Mouse (Mus musculus): ENCODE measurements around the gene Trpm8. TPM values are rescaled to one million over a fixed set of nuclear protein-coding genes. Genes with fewer than 3 reads are reported as not detected.
A peak's percentile ranks its signal among the peaks of the same experiment; 100 is the strongest.

The Trpm8 gene
- polyA plus RNA-seq, 1 experiment from 2014 or later: not detected

DNA sequence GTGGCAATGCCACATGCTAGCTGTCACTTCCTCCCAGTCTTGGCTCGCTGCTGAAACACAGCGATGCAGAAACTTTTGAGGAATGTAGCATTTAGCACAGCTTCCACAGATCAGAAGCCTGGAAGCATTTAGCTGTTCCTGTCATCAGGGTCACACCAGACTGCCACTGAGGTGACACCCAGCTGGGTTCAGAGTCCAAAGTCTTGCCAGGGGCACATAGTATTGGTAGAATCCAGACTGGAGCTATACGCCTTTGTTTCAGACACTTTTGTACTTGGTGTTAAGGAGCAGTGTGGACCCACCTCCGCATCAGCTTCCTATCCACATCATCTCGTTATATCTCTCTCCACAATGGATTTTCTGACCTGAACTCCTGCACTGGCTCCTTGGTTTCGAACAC lies 23.9 kb upstream of the Trpm8 start:
- no peak overlapping the region for H3K4me3 ChIP-seq (ENCODE audit: low read depth, low read length)
- H3K4me1 ChIP-seq (replicated peaks; ENCODE audit: control insufficient read depth, insufficient read depth, low read length): no peaks in the 10 kb centered on the region
- H3K27ac ChIP-seq (ENCODE audit: low read depth, low read length): no peak overlapping the region
- H3K4me2 ChIP-seq (ENCODE audit: low read depth, low read length, severe bottlenecking): no peak overlapping the region
- DNase-seq (ENCODE audit: low spot score) (no peak), ATAC-seq (replicated peaks; ENCODE audit: low FRiP score) (no peak)
- 71% methylated on average over 6 of the region's 6 CpGs for WGBS
- H3K36me3 ChIP-seq (ENCODE audit: control insufficient read depth, insufficient read depth, low read length): no peaks in the 10 kb centered on the region
- no peaks in the 10 kb centered on the region for H3K27me3 ChIP-seq (ENCODE audit: control insufficient read depth, insufficient read depth, low read length)
- peaks cover 93% of the 10 kb centered on the region for H3K9me3 ChIP-seq (ENCODE audit: control insufficient read depth, low read length)
- H3K9ac ChIP-seq (ENCODE audit: low read length): no peak overlapping the region

- 88% methylated on average over 12 of the region's 12 CpGs for WGBS
- H3K9me3 ChIP-seq (ENCODE audit: control insufficient read depth, low read length): peaks cover 82% of the 10 kb centered on the region
- peaks cover 3% of the 10 kb centered on the region; the same call in 1 of the 2 replicates for H3K36me3 ChIP-seq (ENCODE audit: control insufficient read depth, insufficient read depth, low read length)
- no peaks in the 10 kb centered on the region for H3K4me1 ChIP-seq (replicated peaks; ENCODE audit: control insufficient read depth, insufficient read depth, low read length)
- no peak overlapping the region for H3K4me3 ChIP-seq (ENCODE audit: low read depth, low read length)
- no peak overlapping the region for H3K4me2 ChIP-seq (ENCODE audit: low read depth, low read length, severe bottlenecking)
- H3K27me3 ChIP-seq (ENCODE audit: control insufficient read depth, insufficient read depth, low read length): no peaks in the 10 kb centered on the region
- no peak overlapping the region for H3K9ac ChIP-seq (ENCODE audit: low read length)
- no peak overlapping the region for H3K27ac ChIP-seq (ENCODE audit: low read depth, low read length)
- ATAC-seq (replicated peaks; ENCODE audit: low FRiP score): no peak
- no peak for DNase-seq (ENCODE audit: low spot score)
These were observed 22.5 kb upstream of the Trpm8 start for GRCm38 (mm10) chr1:88254793-88255465.

DNA sequence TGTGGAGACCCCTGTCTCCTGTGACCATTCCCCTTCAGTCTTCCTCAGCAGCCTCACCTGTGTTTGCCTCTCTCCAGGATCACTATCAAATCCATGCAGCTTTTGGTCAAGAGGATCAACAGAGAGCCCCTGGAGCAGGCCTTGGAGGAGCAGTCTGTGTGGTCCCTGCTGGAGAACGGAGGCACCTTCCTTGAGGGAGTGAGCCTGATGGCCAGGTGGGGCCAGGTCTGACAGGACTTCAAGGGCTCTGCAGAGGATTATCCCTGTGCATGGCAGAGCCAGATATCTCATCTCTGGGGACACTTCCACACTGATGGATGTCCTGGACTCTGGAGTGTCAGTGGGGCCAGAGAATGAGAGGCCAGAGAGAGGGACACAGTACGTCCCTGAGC lies 22.0 kb upstream of the Trpm8 start:
- ATAC-seq (replicated peaks; ENCODE audit: low FRiP score) (no peak), DNase-seq (ENCODE audit: low spot score) (no peak)
- WGBS: 64% methylated on average over 2 of the region's 2 CpGs
- Histone ChIP-seq H3K4me2 (ENCODE audit: low read depth, low read length, severe bottlenecking) (no peak overlapping the region), H3K27me3 (ENCODE audit: control insufficient read depth, insufficient read depth, low read length) (no peaks in the 10 kb centered on the region), H3K27ac (ENCODE audit: low read depth, low read length) (no peak overlapping the region), H3K9me3 (ENCODE audit: control insufficient read depth, low read length) (peaks cover 81% of the 10 kb centered on the region), H3K36me3 (ENCODE audit: control insufficient read depth, insufficient read depth, low read length) (peaks cover 8% of the 10 kb centered on the region; the same call in 1 of the 2 replicates), H3K9ac (ENCODE audit: low read length) (no peak overlapping the region), H3K4me1 (replicated peaks; ENCODE audit: control insufficient read depth, insufficient read depth, low read length) (no peaks in the 10 kb centered on the region), H3K4me3 (ENCODE audit: low read depth, low read length) (no peak overlapping the region)

DNA sequence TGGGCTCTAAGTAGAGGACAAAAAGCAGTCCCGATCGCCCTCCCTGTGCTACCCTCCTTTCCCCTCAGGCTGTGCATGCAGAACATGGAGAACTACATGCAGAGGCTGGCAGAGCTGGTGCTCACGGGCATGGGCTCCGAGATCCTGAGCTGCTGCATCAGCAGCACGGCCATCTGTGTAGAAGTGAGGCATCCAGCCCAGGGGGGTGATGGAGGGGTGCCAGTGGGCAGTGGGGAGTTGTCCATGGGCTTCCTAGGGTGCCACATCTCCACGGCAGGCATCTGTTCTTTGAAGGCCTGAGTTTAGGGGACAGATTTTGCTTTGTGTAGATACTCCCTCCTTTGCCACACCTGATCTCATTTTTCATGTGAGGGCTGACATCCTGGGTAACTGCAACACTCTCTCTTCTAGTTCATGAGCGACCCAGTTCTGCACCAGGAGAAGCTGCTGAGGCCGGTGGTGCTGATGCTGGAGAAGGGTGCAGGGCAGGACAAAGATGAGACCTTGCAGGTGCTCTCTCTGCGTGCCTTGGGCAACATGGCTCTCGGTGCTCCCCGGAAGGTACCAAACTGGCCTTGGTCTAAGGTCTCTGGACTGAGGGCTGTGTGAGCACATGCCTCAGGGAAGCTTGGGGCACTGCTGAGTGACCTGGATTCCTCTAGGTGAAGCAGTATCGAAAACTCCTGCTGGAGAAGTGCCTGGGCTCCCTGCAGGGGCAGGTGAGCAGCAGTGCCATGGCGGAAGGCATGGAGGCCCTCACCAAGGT lies 21.3 kb upstream of the Trpm8 start:
- ATAC-seq (replicated peaks; ENCODE audit: low FRiP score): no peak
- DNase-seq (ENCODE audit: low spot score): no peak

GRCm38 (mm10) chr1:88256886-88257663 lies 20.4 kb upstream of the Trpm8 start:
- no peaks in the 10 kb centered on the region for H3K4me1 ChIP-seq (replicated peaks; ENCODE audit: control insufficient read depth, insufficient read depth, low read length)
- peaks cover 73% of the 10 kb centered on the region for H3K9me3 ChIP-seq (ENCODE audit: control insufficient read depth, low read length)
- H3K27me3 ChIP-seq (ENCODE audit: control insufficient read depth, insufficient read depth, low read length): no peaks in the 10 kb centered on the region
- no peak overlapping the region for H3K4me3 ChIP-seq (ENCODE audit: low read depth, low read length)
- peaks cover 17% of the 10 kb centered on the region for H3K36me3 ChIP-seq (ENCODE audit: control insufficient read depth, insufficient read depth, low read length)
- H3K27ac ChIP-seq (ENCODE audit: low read depth, low read length): no peak overlapping the region
- DNase-seq (ENCODE audit: low spot score) (no peak), ATAC-seq (replicated peaks; ENCODE audit: low FRiP score) (no peak)
- whole genome bisulfite sequencing: 80% methylated on average over 10 of the region's 10 CpGs
- H3K9ac ChIP-seq (ENCODE audit: low read length): no peak overlapping the region
- no peak overlapping the region for H3K4me2 ChIP-seq (ENCODE audit: low read depth, low read length, severe bottlenecking)

More for the DNA sequence above, 21.3 kb upstream of the Trpm8 start:
- H3K27me3 ChIP-seq (ENCODE audit: control insufficient read depth, insufficient read depth, low read length): no peaks in the 10 kb centered on the region
- no peak overlapping the region for H3K4me3 ChIP-seq (ENCODE audit: low read depth, low read length)
- H3K9me3 ChIP-seq (ENCODE audit: control insufficient read depth, low read length): peaks cover 78% of the 10 kb centered on the region
- no peak overlapping the region for H3K9ac ChIP-seq (ENCODE audit: low read length)
- no peaks in the 10 kb centered on the region for H3K4me1 ChIP-seq (replicated peaks; ENCODE audit: control insufficient read depth, insufficient read depth, low read length)
- H3K27ac ChIP-seq (ENCODE audit: low read depth, low read length): no peak overlapping the region
- no peak overlapping the region for H3K4me2 ChIP-seq (ENCODE audit: low read depth, low read length, severe bottlenecking)
- peaks cover 8% of the 10 kb centered on the region; the same call in 1 of the 2 replicates for H3K36me3 ChIP-seq (ENCODE audit: control insufficient read depth, insufficient read depth, low read length)
- WGBS: 80% methylated on average over 13 of the region's 13 CpGs

DNA sequence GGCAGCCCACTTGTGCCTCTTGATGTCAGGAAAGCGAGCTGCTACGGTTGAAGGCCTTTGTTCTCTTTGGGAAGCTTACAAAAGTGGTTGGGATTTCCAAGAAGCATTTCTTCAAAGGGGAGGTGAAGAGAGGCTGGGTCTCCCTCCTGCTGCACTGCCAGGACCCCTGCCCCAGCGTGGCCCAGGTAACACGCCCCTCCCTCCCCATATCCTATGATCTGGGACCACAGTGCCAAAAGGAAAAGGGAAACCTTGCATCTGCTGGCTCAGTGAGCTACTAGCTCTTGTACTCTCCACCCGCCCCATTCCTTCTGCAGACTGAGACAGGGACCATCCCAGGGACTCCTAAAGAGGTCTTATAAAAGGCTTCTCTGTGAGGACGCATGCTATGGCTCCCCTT lies 19.8 kb upstream of the Trpm8 start:
- Histone ChIP-seq H3K27me3 (ENCODE audit: control insufficient read depth, insufficient read depth, low read length) (no peaks in the 10 kb centered on the region), H3K9me3 (ENCODE audit: control insufficient read depth, low read length) (peaks cover 67% of the 10 kb centered on the region), H3K4me2 (ENCODE audit: low read depth, low read length, severe bottlenecking) (no peak overlapping the region), H3K27ac (ENCODE audit: low read depth, low read length) (no peak overlapping the region), H3K36me3 (ENCODE audit: control insufficient read depth, insufficient read depth, low read length) (peaks cover 23% of the 10 kb centered on the region), H3K4me3 (ENCODE audit: low read depth, low read length) (no peak overlapping the region), H3K4me1 (replicated peaks; ENCODE audit: control insufficient read depth, insufficient read depth, low read length) (no peaks in the 10 kb centered on the region), H3K9ac (ENCODE audit: low read length) (no peak overlapping the region)
- 82% methylated on average over 6 of the region's 6 CpGs for WGBS
- DNase-seq (ENCODE audit: low spot score) (no peak), ATAC-seq (replicated peaks; ENCODE audit: low FRiP score) (no peak)

GRCm38 (mm10) chr1:88258361-88258760 lies 19.1 kb upstream of the Trpm8 start:
- Histone ChIP-seq H3K9me3 (ENCODE audit: control insufficient read depth, low read length) (peaks cover 61% of the 10 kb centered on the region), H3K36me3 (ENCODE audit: control insufficient read depth, insufficient read depth, low read length) (peaks cover 30% of the 10 kb centered on the region), H3K4me2 (ENCODE audit: low read depth, low read length, severe bottlenecking) (no peak overlapping the region), H3K27ac (ENCODE audit: low read depth, low read length) (no peak overlapping the region), H3K9ac (ENCODE audit: low read length) (no peak overlapping the region), H3K27me3 (ENCODE audit: control insufficient read depth, insufficient read depth, low read length) (no peaks in the 10 kb centered on the region), H3K4me3 (ENCODE audit: low read depth, low read length) (no peak overlapping the region), H3K4me1 (replicated peaks; ENCODE audit: control insufficient read depth, insufficient read depth, low read length) (no peaks in the 10 kb centered on the region)
- ATAC-seq (replicated peaks; ENCODE audit: low FRiP score): 0 out of 2 replicates have a peak, but pooled peaks have one; percentile 1
- DNase-seq (ENCODE audit: low spot score): no peak
- WGBS: 72% methylated on average over 6 of the region's 6 CpGs

- DNase-seq (ENCODE audit: low spot score) (peak; percentile 72), ATAC-seq (replicated peaks; ENCODE audit: low FRiP score) (0 out of 2 replicates have a peak, but pooled peaks have one; percentile 0)
- Histone ChIP-seq H3K4me3 (ENCODE audit: low read depth, low read length) (no peak overlapping the region), H3K36me3 (ENCODE audit: control insufficient read depth, insufficient read depth, low read length) (peaks cover 37% of the 10 kb centered on the region), H3K9ac (ENCODE audit: low read length) (no peak overlapping the region), H3K4me2 (ENCODE audit: low read depth, low read length, severe bottlenecking) (no peak overlapping the region), H3K27me3 (ENCODE audit: control insufficient read depth, insufficient read depth, low read length) (no peaks in the 10 kb centered on the region), H3K9me3 (ENCODE audit: control insufficient read depth, low read length) (peaks cover 54% of the 10 kb centered on the region), H3K27ac (ENCODE audit: low read depth, low read length) (no peak overlapping the region), H3K4me1 (replicated peaks; ENCODE audit: control insufficient read depth, insufficient read depth, low read length) (no peaks in the 10 kb centered on the region)
- WGBS: 79% methylated on average over 8 of the region's 8 CpGs
These were observed 18.4 kb upstream of the Trpm8 start for GRCm38 (mm10) chr1:88258881-88259642.

All from forebrain, embryonic 11.5 days (tissue).